Mouse (Mus musculus) lung, embryonic 14.5 days (tissue): ENCODE measurements around the gene Flt4. TPM values are rescaled to one million over a fixed set of nuclear protein-coding genes. Genes with fewer than 3 reads are reported as not detected.

Experiments
- ATAC-seq: fragments of 200-750 bp; cut with Nextera tagmentation; 2 replicates; pipeline ENCODE4 v1.8.0; 2017; ENCODE audit warnings: mild to moderate bottlenecking, moderate TSS enrichment, moderate library complexity; ENCODE audit not compliant: insufficient read depth
- DNase-seq: peaks from one replicate; pipeline ENCODE4 v3.0.0-alpha.2; 2015
- H3K27ac ChIP-seq: fragments of 300-500 bp; sonication (generic); 2 replicates; pipeline ENCODE4 v1.5.1; 2014; ENCODE audit warnings: low read depth, mild to moderate bottlenecking, moderate library complexity
- H3K27me3 ChIP-seq: fragments of 300-500 bp; sonication (generic); 2 replicates; pipeline ENCODE4 v1.6.1; 2014; ENCODE audit warnings: low read length, control low read depth; ENCODE audit not compliant: insufficient read depth
- H3K36me3 ChIP-seq: fragments of 300-500 bp; sonication (generic); 2 replicates; pipeline ENCODE4 v1.6.1; 2014; ENCODE audit warnings: control low read depth; ENCODE audit not compliant: insufficient read depth
- H3K4me1 ChIP-seq: fragments of 300-500 bp; sonication (generic); 2 replicates; pipeline ENCODE4 v1.6.1; 2014; ENCODE audit warnings: antibody characterized with exemption, control low read depth; ENCODE audit not compliant: insufficient read depth
- H3K4me2 ChIP-seq: fragments of 300-500 bp; sonication (generic); 2 replicates; pipeline ENCODE4 v1.6.1; 2014; ENCODE audit warnings: mild to moderate bottlenecking
- H3K4me3 ChIP-seq: fragments of 300-500 bp; sonication (generic); 2 replicates; pipeline ENCODE4 v1.5.1; 2014; ENCODE audit warnings: low read depth, low read length
- H3K9ac ChIP-seq: fragments of 300-500 bp; sonication (generic); 2 replicates; pipeline ENCODE4 v1.6.1; 2014
- H3K9me3 ChIP-seq: fragments of 300-500 bp; sonication (generic); 2 replicates; pipeline ENCODE4 v1.6.1; 2016; ENCODE audit warnings: low read depth, low read length, control low read depth
- CTCF ChIP-seq: IDR thresholded peaks from 2 replicates; pipeline ENCODE4 v1.5.1; 2016; ENCODE audit warnings: antibody characterized with exemption, low read depth
- WGBS: fragments of 180-500 bp; shearing (Covaris S2); extraction: QIAGEN DNeasy Blood & Tissue Kit; methylation state at CpG from one replicate; pipeline ENCODE4 v1.1.7; 2014; 5-methylcytosine and 5-hydroxymethylcytosine counted together
- polyA plus RNA-seq: library from polyadenylated mRNA; unstranded; fragments of >200 nt; fragmentation: Nextera tagmentation; extraction: Ambion mirVana; gene quantifications from 2 replicates; pipeline ENCODE4 v1.2.1, GENCODE M21; 2014

Gene Flt4
- polyA plus RNA-seq, 1 experiment from 2014 or later: 14.6 TPM

DNA sequence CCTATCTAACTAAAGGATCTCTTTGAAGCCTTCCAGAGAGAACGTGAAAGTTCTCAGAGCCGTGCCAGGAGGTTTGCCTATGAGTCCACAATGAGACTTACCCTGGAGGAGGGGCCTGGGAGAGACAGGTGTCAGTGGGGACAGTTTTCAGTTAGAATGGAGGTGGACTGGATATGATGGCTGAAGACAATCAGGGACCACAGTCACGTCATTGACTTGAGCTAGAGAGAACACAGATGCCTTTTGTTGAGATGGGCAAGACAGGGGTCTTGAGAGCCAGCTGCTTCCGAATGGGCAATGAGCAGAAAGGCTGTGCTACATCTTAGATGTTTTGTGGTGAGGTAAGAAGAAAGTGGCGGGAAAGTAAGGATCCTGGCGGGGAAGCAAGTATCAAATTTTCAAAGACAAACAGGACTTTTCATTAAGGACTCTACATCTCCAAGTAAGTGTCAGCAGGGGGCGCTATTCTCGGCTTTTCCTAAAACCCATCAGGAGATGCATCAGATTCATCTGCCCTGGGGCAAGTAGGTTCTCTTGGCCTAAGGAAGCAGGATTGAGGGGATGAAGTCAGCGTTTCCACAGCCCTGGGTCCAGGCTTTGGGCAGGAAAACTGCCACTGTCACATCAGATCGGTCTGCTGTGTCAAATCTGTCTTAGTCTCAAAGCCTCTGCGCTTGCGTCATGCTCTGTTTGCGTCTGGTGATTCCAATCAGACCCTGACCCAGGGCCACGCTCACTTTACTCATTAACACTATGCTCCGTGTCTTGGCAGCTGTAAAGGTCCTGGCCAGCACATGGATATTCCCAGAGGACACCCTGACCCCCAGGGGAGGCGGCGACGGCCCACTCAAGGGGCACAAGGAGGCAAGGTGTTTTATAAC lies 41.3 kb downstream of the Flt4 start:
- no peak overlapping the region for H3K4me3 ChIP-seq
- no peak overlapping the region for H3K9ac ChIP-seq
- DNase-seq (peak; percentile 67), ATAC-seq (no peak)
- H3K4me2 ChIP-seq: no peak overlapping the region
- H3K9me3 ChIP-seq: no peaks in the 10 kb centered on the region
- H3K27ac ChIP-seq: no peak overlapping the region
- 43% methylated on average over 18 of the region's 18 CpGs for WGBS
- peak; percentile 64 for TF ChIP-seq CTCF
- no peaks in the 10 kb centered on the region for H3K36me3 ChIP-seq
- H3K27me3 ChIP-seq: no peaks in the 10 kb centered on the region
- H3K4me1 ChIP-seq: no peaks in the 10 kb centered on the region

DNA sequence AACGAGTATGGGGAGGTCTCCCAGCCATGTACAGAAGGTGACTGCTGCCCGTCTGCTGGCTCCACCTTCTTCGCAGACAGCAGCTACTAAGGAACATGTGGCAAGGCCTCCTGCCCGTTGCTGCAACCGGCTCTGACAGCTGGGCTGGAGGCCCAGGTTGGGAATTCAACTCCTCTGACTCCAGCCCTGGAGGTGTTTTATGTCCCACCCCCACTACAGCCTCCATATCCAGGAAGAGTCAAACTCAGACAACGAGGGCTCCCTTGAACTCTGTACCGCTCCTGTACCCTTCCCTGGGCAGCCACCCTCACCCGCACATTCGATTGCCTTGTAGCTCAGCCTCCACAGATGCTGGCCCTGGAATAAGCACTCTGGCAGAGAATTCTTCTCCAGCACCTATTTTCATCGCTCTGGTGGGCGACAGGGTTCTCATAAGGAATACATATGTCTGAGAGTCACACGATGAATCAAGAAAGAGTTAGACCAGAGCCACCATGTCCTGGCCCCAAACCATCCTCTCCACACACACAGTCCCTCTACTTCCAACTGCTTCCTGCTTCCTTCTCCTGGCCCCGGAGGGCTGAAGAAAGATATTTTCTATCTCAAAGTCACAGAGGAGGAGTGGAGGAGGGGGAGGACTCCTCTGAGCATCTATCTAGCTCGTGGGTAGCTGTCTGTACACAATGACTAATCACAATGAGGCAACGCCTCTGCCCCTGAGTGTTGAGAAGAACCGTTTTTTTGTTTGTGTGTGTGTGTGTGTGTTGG lies 42.1 kb downstream of the Flt4 start:
- no peaks in the 10 kb centered on the region for H3K9me3 ChIP-seq
- H3K36me3 ChIP-seq: no peaks in the 10 kb centered on the region
- no peaks in the 10 kb centered on the region for H3K4me1 ChIP-seq
- 56% methylated on average over 16 of the region's 16 CpGs for WGBS
- ATAC-seq: no peak
- H3K9ac ChIP-seq: no peak overlapping the region
- no peak overlapping the region for H3K27ac ChIP-seq
- H3K27me3 ChIP-seq: no peaks in the 10 kb centered on the region
- H3K4me3 ChIP-seq: no peak overlapping the region
- DNase-seq: no peak
- H3K4me2 ChIP-seq: no peak overlapping the region
- no peak for TF ChIP-seq CTCF

DNA sequence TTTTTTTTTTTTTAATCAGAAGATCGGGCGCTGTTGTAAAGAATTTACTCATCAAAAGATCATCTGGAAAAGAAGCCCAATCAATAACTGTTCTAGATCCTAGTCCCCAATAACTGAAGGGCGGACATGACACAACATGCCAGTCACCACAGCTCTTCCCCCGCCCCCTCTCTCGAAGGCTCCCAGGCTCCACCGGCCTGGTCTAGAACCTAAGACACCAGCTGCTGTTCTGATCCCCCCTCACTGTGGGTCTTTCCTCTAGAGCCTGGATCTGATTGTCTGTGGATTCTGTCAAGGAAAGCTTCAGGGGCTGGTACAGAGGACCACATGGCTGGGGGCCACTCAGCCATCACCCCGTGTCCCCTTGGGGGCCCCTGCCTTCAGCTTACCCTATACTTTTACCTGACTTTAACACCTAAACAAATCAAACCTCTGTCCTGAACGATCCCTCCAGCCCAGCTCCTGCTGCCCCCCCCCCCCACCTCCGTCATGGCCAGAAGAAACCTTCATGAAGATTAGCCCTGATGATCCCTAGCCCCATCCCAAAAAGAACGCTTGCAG lies 42.8 kb downstream of the Flt4 start:
- Histone ChIP-seq H3K9ac (no peak overlapping the region), H3K4me2 (no peak overlapping the region), H3K27me3 (no peaks in the 10 kb centered on the region), H3K36me3 (no peaks in the 10 kb centered on the region), H3K27ac (no peak overlapping the region), H3K4me3 (no peak overlapping the region), H3K9me3 (no peaks in the 10 kb centered on the region), H3K4me1 (no peaks in the 10 kb centered on the region)
- ATAC-seq (peak; percentile 3; the same call in 1 of the 2 replicates), DNase-seq (no peak)
- no peak for TF ChIP-seq CTCF
- WGBS: 79% methylated on average over 10 of the region's 10 CpGs

DNA sequence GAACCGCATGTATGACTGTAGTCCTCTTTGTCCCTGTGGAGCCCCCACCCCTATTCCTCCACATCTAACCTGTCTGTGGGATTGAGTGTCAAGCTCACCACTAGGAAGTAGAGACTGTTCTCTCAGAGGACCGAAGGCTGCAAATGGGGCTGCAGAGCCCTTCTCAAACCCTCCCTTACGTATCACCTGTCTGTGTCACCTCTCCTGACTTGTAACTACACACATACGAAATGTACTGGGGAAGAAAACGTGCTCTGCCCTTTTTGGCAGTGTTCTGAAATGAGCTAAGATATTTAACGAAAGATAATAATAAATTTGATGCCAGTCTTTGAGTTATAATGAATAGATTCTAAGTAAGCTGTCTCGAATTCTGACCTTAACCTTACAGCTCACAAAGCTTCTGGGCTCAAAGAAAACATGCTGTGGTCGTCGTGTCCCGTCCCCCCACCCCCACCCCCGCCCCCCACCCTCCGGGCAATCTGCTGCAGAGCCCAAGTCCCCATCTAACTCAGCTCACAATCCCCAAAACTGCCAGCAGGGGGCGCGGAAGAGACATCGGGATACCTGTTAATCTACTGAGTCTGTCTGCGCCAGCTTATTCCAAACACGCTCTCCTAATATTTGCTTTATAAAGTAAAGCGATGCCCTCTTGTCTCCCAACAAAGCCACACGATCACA lies 43.5 kb downstream of the Flt4 start:
- Histone ChIP-seq H3K27ac (no peak overlapping the region), H3K27me3 (no peaks in the 10 kb centered on the region), H3K9me3 (no peaks in the 10 kb centered on the region), H3K9ac (0 out of 2 replicates have a peak overlapping the region, but pooled peaks have one; percentile 10), H3K4me2 (peak overlapping the region; percentile 51), H3K4me3 (no peak overlapping the region), H3K36me3 (no peaks in the 10 kb centered on the region), H3K4me1 (no peaks in the 10 kb centered on the region)
- peak; percentile 93 for DNase-seq
- 20% methylated on average over 19 of the region's 19 CpGs for WGBS
- ATAC-seq: peak; percentile 61; the same call in 1 of the 2 replicates
- TF ChIP-seq CTCF: peak; percentile 80

DNA sequence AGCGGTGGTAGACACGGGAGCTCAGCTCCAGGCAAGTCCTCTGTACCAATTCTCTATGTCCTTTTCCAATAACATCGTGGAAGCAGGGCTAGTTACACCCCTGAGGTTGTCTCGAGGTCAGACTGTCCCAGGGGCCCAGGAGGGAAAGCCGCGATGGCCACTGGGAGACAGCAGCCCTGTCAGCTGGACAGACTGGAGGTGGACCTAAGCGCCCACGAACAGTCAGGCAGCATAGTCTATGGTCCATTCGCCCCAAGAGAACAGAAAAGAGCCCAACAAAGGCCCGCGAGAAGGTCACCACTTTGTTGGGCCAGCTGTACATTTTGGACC lies 44.0 kb downstream of the Flt4 start:
- no peak for TF ChIP-seq CTCF
- 29% methylated on average over 11 of the region's 11 CpGs for WGBS
- H3K27me3 ChIP-seq: no peaks in the 10 kb centered on the region
- H3K36me3 ChIP-seq: no peaks in the 10 kb centered on the region
- H3K4me3 ChIP-seq: no peak overlapping the region
- H3K9ac ChIP-seq: 0 out of 2 replicates have a peak overlapping the region, but pooled peaks have one; percentile 10
- peak; percentile 39; the same call in 1 of the 2 replicates for ATAC-seq
- 0 out of 2 replicates have a peak, but pooled peaks cover 3% of the 10 kb centered on the region for H3K4me1 ChIP-seq
- no peak for DNase-seq
- no peaks in the 10 kb centered on the region for H3K9me3 ChIP-seq
- H3K27ac ChIP-seq: no peak overlapping the region
- peak overlapping the region; percentile 51 for H3K4me2 ChIP-seq

DNA sequence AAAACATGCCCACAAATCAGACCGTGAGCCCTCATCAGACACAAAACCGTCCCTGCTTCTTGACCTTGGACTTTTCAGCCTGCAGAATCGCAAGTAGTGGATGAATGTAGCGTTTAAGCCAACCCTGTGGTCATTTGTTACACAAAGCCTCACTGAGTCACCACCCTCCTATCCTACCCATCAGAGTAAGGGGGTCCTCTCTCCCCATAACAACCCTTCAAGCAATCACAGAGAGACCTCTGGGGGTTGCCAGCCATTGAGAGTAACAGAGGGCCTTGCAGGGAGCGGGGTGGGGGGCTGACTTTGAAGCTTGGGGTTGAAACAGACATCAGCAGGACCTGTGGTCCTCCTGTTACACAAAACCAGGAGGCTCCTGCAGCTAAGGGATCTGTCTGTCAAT lies 45.6 kb downstream of the Flt4 start:
- ATAC-seq: no peak
- 85% methylated on average over 5 of the region's 5 CpGs for WGBS

More for the DNA sequence above, 45.6 kb downstream of the Flt4 start:
- no peak overlapping the region for H3K9ac ChIP-seq
- no peaks in the 10 kb centered on the region for H3K36me3 ChIP-seq
- no peaks in the 10 kb centered on the region for H3K27me3 ChIP-seq
- no peak overlapping the region for H3K27ac ChIP-seq
- 0 out of 2 replicates have a peak, but pooled peaks cover 5% of the 10 kb centered on the region for H3K4me1 ChIP-seq
- TF ChIP-seq CTCF: no peak
- H3K9me3 ChIP-seq: no peaks in the 10 kb centered on the region
- H3K4me2 ChIP-seq: no peak overlapping the region
- DNase-seq: no peak
- no peak overlapping the region for H3K4me3 ChIP-seq
